Mouse (Mus musculus): Measurements from ENCODE around the gene Sgsm1. TPM values are rescaled to one million over a fixed set of nuclear protein-coding genes. Genes with fewer than 3 reads are reported as not detected.

Gene Sgsm1
- polyA plus RNA-seq (2012; rRNA removed) = 0.08 and 0.19 TPM in 2 replicates

DNA sequence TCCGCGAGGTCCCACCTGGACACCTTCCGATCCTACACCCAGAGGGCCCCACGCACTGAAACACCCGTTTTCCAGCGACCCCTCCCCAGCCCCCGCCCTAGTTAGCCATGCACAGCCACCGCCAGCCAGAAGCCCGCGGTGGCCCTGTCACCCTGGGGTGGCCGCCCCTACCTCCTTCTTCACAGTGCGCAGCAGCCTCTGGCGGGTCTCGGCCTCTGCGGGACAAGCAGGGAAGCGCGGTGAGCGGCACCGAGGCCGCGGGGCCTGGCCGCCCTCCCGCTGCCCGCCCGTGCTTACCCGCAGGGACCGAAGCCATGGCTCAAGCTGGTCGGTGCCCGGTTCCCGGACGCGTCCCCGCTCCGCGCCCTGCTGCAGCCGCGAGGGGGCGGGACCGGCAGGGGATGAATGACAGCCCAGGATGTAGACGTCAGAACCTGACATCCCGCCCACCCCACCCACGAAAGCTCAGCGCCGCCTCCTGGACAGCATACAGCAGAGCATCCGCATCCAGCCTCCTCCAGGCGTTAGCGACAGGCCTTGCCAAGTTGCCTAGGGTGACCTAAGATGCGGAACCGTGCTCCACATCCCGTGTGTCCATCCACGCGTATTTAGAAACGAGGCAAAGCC lies at the start of gene Sgsm1:
Gene Sgsm1 (minus strand): TSS at position 410 of the 627 bp plus-strand sequence.
- no peak for DNase-seq (ENCODE audit: low read depth in 1 of 2, low spot score in 2 of 2)
- H3K27me3 ChIP-seq (ENCODE audit: control insufficient read depth, insufficient read depth, low read length) = peaks cover 6% of the 10 kb centered on the region
- no peak within 1 kb of the TSS for H3K4me3 ChIP-seq (ENCODE audit: extremely low read depth, insufficient read depth, insufficient read length)
- TF ChIP-seq POLR2A (IDR thresholded peaks at IDR 0.05; ENCODE audit: low read depth, low read length) (no peak), CTCF (IDR thresholded peaks at IDR 0.05; ENCODE audit: extremely low read depth, insufficient read depth, insufficient read length, insufficient replicate concordance) (no peak)
- H3K27ac ChIP-seq (ENCODE audit: insufficient read depth, low read length) = no peak within 1 kb of the TSS
- no peaks in the 10 kb centered on the region; the same call in 1 of the 2 replicates for H3K4me1 ChIP-seq (ENCODE audit: control insufficient read depth, insufficient read depth, insufficient read length)
- no peaks in the 10 kb centered on the region for H3K36me3 ChIP-seq (ENCODE audit: control insufficient read depth, insufficient read depth, low read length)
- WGBS = 5% methylated on average over 52 of the region's 53 CpGs

DNA sequence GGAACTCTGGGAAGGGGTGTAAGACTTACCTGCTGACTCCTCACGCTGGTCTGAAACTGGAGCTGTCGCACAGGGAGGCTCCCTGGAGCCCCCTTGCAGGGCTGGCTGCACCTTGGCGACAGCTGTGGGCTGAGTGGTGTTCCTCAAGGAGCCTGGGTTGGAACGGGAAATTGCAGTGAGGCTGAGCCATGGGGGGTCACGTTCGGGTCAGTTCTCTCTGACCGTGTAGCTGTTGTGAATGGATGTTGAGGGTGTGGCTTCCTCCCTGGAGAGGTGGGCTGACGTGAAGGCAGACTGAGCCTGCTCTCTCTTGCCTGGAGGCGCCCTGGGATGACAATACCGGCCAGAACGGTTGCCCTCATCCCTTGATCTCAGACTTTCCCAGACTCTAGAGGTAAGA lies 48.2 kb upstream of the Sgsm1 start:
- TF ChIP-seq CTCF (IDR thresholded peaks at IDR 0.05; ENCODE audit: extremely low read depth, insufficient read depth, insufficient read length, insufficient replicate concordance) = no peak
- no peak for TF ChIP-seq POLR2A (IDR thresholded peaks at IDR 0.05; ENCODE audit: low read depth, low read length)
- no peak overlapping the region for H3K27ac ChIP-seq (ENCODE audit: insufficient read depth, low read length)
- no peak overlapping the region for H3K4me3 ChIP-seq (ENCODE audit: extremely low read depth, insufficient read depth, insufficient read length)
- WGBS = 34% methylated on average over 11 of the region's 11 CpGs
- no peak for DNase-seq (ENCODE audit: low read depth in 1 of 2, low spot score in 2 of 2)
- H3K4me1 ChIP-seq (ENCODE audit: control insufficient read depth, insufficient read depth, insufficient read length) = no peaks in the 10 kb centered on the region
- H3K36me3 ChIP-seq (ENCODE audit: control insufficient read depth, insufficient read depth, low read length) = no peaks in the 10 kb centered on the region
- H3K27me3 ChIP-seq (ENCODE audit: control insufficient read depth, insufficient read depth, low read length) = no peaks in the 10 kb centered on the region

DNA sequence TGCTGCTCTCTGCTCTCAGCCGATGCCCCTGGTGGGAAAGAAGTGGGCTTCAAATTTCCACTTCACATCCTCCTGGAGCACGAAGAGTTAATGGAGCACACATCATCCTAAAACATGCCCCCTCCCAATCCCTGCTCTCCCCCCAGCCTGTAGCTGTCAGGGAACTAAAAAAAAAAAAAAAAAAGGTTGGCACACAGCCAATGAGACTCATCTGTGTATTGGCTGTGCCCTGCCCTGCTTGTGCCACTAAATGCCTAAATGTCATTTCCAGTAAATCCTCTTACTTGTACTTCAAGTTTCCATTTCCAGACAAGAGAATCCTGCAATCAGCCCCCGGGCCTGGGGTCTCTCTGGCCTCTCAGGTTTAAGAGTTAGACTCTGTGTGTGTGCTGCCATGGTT lies 47.1 kb upstream of the Sgsm1 start:
- H3K27ac ChIP-seq (ENCODE audit: insufficient read depth, low read length) = no peak overlapping the region
- H3K27me3 ChIP-seq (ENCODE audit: control insufficient read depth, insufficient read depth, low read length) = no peaks in the 10 kb centered on the region
- no peaks in the 10 kb centered on the region for H3K36me3 ChIP-seq (ENCODE audit: control insufficient read depth, insufficient read depth, low read length)
- no peak overlapping the region for H3K4me3 ChIP-seq (ENCODE audit: extremely low read depth, insufficient read depth, insufficient read length)
- 65% methylated on average over 3 of the region's 3 CpGs for WGBS
- no peak for TF ChIP-seq CTCF (IDR thresholded peaks at IDR 0.05; ENCODE audit: extremely low read depth, insufficient read depth, insufficient read length, insufficient replicate concordance)
- no peak for TF ChIP-seq POLR2A (IDR thresholded peaks at IDR 0.05; ENCODE audit: low read depth, low read length)
- H3K4me1 ChIP-seq (ENCODE audit: control insufficient read depth, insufficient read depth, insufficient read length) = no peaks in the 10 kb centered on the region
- DNase-seq (ENCODE audit: low read depth in 1 of 2, low spot score in 2 of 2) = no peak

DNA sequence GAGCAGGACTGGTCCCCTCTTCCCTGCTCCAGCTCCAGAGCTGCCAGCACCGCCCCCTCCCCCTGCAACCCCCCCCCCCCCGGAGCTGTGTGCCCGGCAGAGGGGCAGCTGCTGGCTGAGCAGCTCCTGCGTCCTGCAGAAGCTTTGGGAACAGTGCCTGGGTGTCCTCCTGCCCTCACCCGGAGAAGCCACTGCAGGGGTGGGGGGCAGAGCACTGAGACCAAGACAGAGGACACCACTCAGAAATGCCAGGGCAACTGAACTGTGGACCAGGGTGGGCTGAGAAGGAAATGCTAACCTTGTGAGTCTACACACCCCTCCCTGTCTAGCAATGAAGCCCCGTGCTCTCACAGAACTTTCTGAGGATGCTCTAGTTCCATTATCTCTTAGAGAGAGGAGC lies 46.6 kb upstream of the Sgsm1 start, which contains the start of gene Aym1:
Gene Aym1 (plus strand): TSS at position 109 of the 400 bp plus-strand sequence.
- 82% methylated on average over 2 of the region's 6 CpGs for WGBS
- H3K4me3 ChIP-seq (ENCODE audit: extremely low read depth, insufficient read depth, insufficient read length) = no peak within 1 kb of the TSS
- no peak for DNase-seq (ENCODE audit: low read depth in 1 of 2, low spot score in 2 of 2)
- TF ChIP-seq POLR2A (IDR thresholded peaks at IDR 0.05; ENCODE audit: low read depth, low read length) = no peak
- TF ChIP-seq CTCF (IDR thresholded peaks at IDR 0.05; ENCODE audit: extremely low read depth, insufficient read depth, insufficient read length, insufficient replicate concordance) = no peak
- no peak within 1 kb of the TSS for H3K27ac ChIP-seq (ENCODE audit: insufficient read depth, low read length)
- H3K27me3 ChIP-seq (ENCODE audit: control insufficient read depth, insufficient read depth, low read length) = no peaks in the 10 kb centered on the region
- H3K4me1 ChIP-seq (ENCODE audit: control insufficient read depth, insufficient read depth, insufficient read length) = no peaks in the 10 kb centered on the region
- no peaks in the 10 kb centered on the region for H3K36me3 ChIP-seq (ENCODE audit: control insufficient read depth, insufficient read depth, low read length)

DNA sequence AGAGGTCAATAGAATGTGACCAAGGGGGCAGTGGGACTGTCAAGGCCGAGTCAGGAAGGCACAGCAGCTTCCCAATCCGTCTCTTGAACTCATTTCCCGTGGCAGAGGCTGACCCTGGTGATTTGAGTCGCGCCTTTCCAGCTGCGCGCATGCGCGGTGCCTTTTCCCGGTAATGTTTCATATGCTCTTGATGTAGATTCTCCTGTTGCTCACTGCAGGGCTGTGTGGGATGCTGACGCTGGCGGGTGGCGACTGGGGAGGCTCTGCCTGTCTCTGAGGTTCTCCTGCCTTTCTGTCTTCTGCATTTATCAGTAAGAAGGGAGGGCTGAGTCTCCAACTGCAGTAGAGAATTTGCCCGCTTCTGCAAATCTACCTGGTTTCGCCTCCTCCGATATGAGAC lies 43.7 kb upstream of the Sgsm1 start:
- no peaks in the 10 kb centered on the region for H3K36me3 ChIP-seq (ENCODE audit: control insufficient read depth, insufficient read depth, low read length)
- H3K4me3 ChIP-seq (ENCODE audit: extremely low read depth, insufficient read depth, insufficient read length) = no peak overlapping the region
- no peak overlapping the region for H3K27ac ChIP-seq (ENCODE audit: insufficient read depth, low read length)
- WGBS = 56% methylated on average over 16 of the region's 16 CpGs
- H3K27me3 ChIP-seq (ENCODE audit: control insufficient read depth, insufficient read depth, low read length) = no peaks in the 10 kb centered on the region
- no peaks in the 10 kb centered on the region for H3K4me1 ChIP-seq (ENCODE audit: control insufficient read depth, insufficient read depth, insufficient read length)
- TF ChIP-seq CTCF (IDR thresholded peaks at IDR 0.05; ENCODE audit: extremely low read depth, insufficient read depth, insufficient read length, insufficient replicate concordance) (no peak), POLR2A (IDR thresholded peaks at IDR 0.05; ENCODE audit: low read depth, low read length) (no peak)
- no peak for DNase-seq (ENCODE audit: low read depth in 1 of 2, low spot score in 2 of 2)

DNA sequence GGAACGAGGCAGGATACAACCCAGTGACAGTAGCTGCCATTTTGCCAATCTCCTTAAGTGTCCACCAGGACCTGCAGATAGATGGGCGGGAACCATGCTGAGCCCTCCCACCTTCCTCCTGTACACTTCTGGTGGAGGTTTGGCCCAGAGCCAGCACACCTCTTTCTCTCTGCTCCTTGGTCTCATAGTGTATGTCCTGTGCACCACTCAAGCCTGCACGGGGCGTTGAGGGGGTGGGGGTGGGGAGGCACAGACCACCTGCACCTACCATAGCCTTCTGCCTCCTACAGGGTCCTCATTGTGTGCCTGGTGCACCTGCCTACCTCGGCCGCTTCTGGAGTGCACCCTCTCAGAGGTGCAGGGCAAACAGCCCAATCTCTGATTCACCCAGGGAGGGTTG lies 42.0 kb upstream of the Sgsm1 start:
- no peak overlapping the region for H3K27ac ChIP-seq (ENCODE audit: insufficient read depth, low read length)
- 0 out of 2 replicates have a peak, but pooled peaks cover 4% of the 10 kb centered on the region for H3K27me3 ChIP-seq (ENCODE audit: control insufficient read depth, insufficient read depth, low read length)
- no peak for DNase-seq (ENCODE audit: low read depth in 1 of 2, low spot score in 2 of 2)
- H3K4me3 ChIP-seq (ENCODE audit: extremely low read depth, insufficient read depth, insufficient read length) = no peak overlapping the region
- no peaks in the 10 kb centered on the region for H3K36me3 ChIP-seq (ENCODE audit: control insufficient read depth, insufficient read depth, low read length)
- WGBS = 55% methylated on average over 6 of the region's 6 CpGs
- H3K4me1 ChIP-seq (ENCODE audit: control insufficient read depth, insufficient read depth, insufficient read length) = no peaks in the 10 kb centered on the region
- TF ChIP-seq POLR2A (IDR thresholded peaks at IDR 0.05; ENCODE audit: low read depth, low read length) = no peak
- TF ChIP-seq CTCF (IDR thresholded peaks at IDR 0.05; ENCODE audit: extremely low read depth, insufficient read depth, insufficient read length, insufficient replicate concordance) = no peak

DNA sequence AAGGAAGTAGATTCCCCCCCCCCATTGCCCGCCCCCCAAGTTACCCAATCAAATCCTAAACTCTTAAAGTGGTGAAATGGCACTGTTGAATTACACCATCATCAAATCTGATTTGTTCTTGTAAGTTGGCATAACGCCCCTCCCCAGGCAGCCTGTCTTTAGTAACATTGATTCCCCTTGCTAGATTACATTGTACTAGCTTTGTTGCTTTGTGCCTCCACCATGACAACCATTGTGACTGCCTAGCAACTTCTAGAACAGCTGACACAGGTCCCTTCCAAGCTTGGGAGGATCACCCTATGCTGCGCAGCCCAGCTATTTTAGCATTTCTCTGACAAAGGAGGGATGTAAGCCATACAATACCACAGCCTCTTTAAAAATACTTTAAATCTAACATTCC lies 41.2 kb upstream of the Sgsm1 start:
- 78% methylated on average over 3 of the region's 3 CpGs for WGBS
- TF ChIP-seq CTCF (IDR thresholded peaks at IDR 0.05; ENCODE audit: extremely low read depth, insufficient read depth, insufficient read length, insufficient replicate concordance) = no peak
- no peak for TF ChIP-seq POLR2A (IDR thresholded peaks at IDR 0.05; ENCODE audit: low read depth, low read length)
- Histone ChIP-seq H3K36me3 (ENCODE audit: control insufficient read depth, insufficient read depth, low read length) (no peaks in the 10 kb centered on the region), H3K27me3 (ENCODE audit: control insufficient read depth, insufficient read depth, low read length) (0 out of 2 replicates have a peak, but pooled peaks cover 4% of the 10 kb centered on the region), H3K4me3 (ENCODE audit: extremely low read depth, insufficient read depth, insufficient read length) (no peak overlapping the region), H3K4me1 (ENCODE audit: control insufficient read depth, insufficient read depth, insufficient read length) (no peaks in the 10 kb centered on the region), H3K27ac (ENCODE audit: insufficient read depth, low read length) (no peak overlapping the region)
- no peak for DNase-seq (ENCODE audit: low read depth in 1 of 2, low spot score in 2 of 2)
